Mouse (Mus musculus) liver, embryonic 14.5 days (tissue): ENCODE measurements around the gene Fgd3.

Source experiments
- CTCF ChIP-seq: IDR thresholded peaks from 2 replicates; pipeline ENCODE4 v1.5.1; 2016; ENCODE audit warnings: antibody characterized with exemption, low read depth, control low read depth
- EP300 ChIP-seq: IDR thresholded peaks from 2 replicates; pipeline ENCODE4 v1.6.1; 2016; ENCODE audit warnings: antibody characterized with exemption, low read depth

- TF ChIP-seq EP300: no peak
- TF ChIP-seq CTCF: no peak
Observed at GRCm38 (mm10) chr13:49291949-49292348, 28.2 kb downstream of the Fgd3 start.
